Mouse (Mus musculus) heart, postnatal 0 days (tissue): Measurements from ENCODE around the gene Top2b. TPM values are rescaled to one million over a fixed set of nuclear protein-coding genes. Genes with fewer than 3 reads are reported as not detected.
A peak's percentile ranks its signal among the peaks of the same experiment; 100 is the strongest.

Source experiments
- ATAC-seq: fragments of 200-750 bp; cut with Nextera tagmentation; 2 replicates; pipeline ENCODE4 v1.8.0; 2017; ENCODE audit warnings: low read depth, moderate number of reproducible peaks, moderate library complexity; ENCODE audit not compliant: insufficient read depth
- DNase-seq: peaks from one replicate; pipeline ENCODE4 v3.0.0-alpha.2; 2016; ENCODE audit warnings: low spot score
- H3K27ac ChIP-seq: fragments of 300-500 bp; sonication (generic); 2 replicates; pipeline ENCODE4 v1.5.1; 2014; ENCODE audit warnings: low read depth, mild to moderate bottlenecking
- H3K27me3 ChIP-seq: fragments of 300-500 bp; sonication (generic); 2 replicates; pipeline ENCODE4 v1.6.1; 2014; ENCODE audit warnings: low read length, mixed read lengths; ENCODE audit not compliant: control insufficient read depth, insufficient read depth
- H3K36me3 ChIP-seq: fragments of 300-500 bp; sonication (generic); replicated peaks from 2 replicates; pipeline ENCODE4 v1.6.1; 2014; ENCODE audit warnings: low read length, mixed read lengths; ENCODE audit not compliant: control insufficient read depth, insufficient read depth
- H3K4me1 ChIP-seq: fragments of 300-500 bp; sonication (generic); 2 replicates; pipeline ENCODE4 v1.6.1; 2014; ENCODE audit warnings: antibody characterized with exemption; ENCODE audit not compliant: control insufficient read depth, insufficient read depth
- H3K4me2 ChIP-seq: fragments of 300-500 bp; sonication (generic); 2 replicates; pipeline ENCODE4 v1.6.1; 2014; ENCODE audit warnings: low read depth, mild to moderate bottlenecking, low read length, moderate library complexity
- H3K4me3 ChIP-seq: fragments of 300-500 bp; sonication (generic); 2 replicates; pipeline ENCODE4 v1.5.1; 2014; ENCODE audit warnings: low read depth, low read length
- H3K9ac ChIP-seq: fragments of 300-500 bp; sonication (generic); replicated peaks from 2 replicates; pipeline ENCODE4 v1.6.1; 2014; ENCODE audit warnings: low read depth, low read length, mixed read lengths
- H3K9me3 ChIP-seq: fragments of 300-500 bp; sonication (generic); replicated peaks from 2 replicates; pipeline ENCODE4 v1.6.1; 2016; ENCODE audit warnings: low read length; ENCODE audit not compliant: control insufficient read depth
- CTCF ChIP-seq: IDR thresholded peaks from 2 replicates; pipeline ENCODE4 v1.5.1; 2016; ENCODE audit warnings: antibody characterized with exemption, control low read depth, low read depth
- EP300 ChIP-seq: IDR thresholded peaks from 2 replicates; pipeline ENCODE4 v1.6.1; 2016; ENCODE audit warnings: antibody characterized with exemption, low read depth
- WGBS: fragments of 180-500 bp; shearing (Covaris S2); extraction: QIAGEN DNeasy Blood & Tissue Kit; methylation state at CpG from one replicate; pipeline ENCODE4 v1.1.7; 2014; 5-methylcytosine and 5-hydroxymethylcytosine counted together
- polyA plus RNA-seq: library from polyadenylated mRNA; unstranded; fragments of >200 nt; fragmentation: Nextera tagmentation; extraction: Ambion mirVana; gene quantifications from 2 replicates; pipeline ENCODE4 v1.2.1, GENCODE M21; 2015
- total RNA-seq: library from RNA; depleted of rRNA; stranded (reverse); fragments of >200 nt; gene quantifications from 2 replicates; pipeline ENCODE4 v1.2.3, GENCODE M21; 2014; ENCODE audit warnings: low replicate concordance

Gene Top2b
- total and polyA plus RNA-seq, 2 experiments from 2014 or later = 19.8 to 36.2 TPM

DNA sequence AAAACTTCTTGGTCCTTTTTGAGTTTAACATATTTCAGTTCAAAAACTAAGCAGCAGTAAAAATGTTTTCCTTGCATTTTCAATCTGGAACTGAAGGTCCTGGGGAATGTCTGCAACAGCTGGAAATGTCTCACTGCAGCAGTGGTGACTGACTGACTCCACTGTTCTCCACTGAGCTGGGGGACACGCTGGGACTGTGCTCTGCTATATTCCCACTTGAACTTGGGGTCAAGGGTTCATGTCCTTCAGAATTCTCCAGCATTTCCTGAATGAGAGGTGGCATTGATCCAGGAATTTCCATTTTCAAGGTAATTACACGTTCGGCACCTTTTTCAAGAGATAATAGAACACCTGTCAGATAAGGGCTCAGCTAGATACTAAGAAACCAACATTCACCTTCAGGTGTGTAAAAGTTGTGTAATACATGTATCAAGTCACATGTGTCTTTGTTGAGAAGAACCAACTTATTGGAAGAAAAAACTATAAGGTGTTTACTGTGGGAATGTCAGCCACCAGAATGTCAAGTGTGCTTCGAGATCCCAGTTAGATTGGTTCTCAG lies 67.0 kb downstream of the Top2b start:
- DNase-seq (no peak), ATAC-seq (no peak)
- peaks cover 55% of the 10 kb centered on the region for H3K36me3 ChIP-seq
- H3K9ac ChIP-seq = no peak overlapping the region
- 51% methylated on average over 4 of the region's 4 CpGs for WGBS
- TF ChIP-seq CTCF (no peak), EP300 (no peak)
- H3K4me1 ChIP-seq = peaks cover 6% of the 10 kb centered on the region; the same call in 1 of the 2 replicates
- H3K4me3 ChIP-seq = no peak overlapping the region
- no peaks in the 10 kb centered on the region for H3K9me3 ChIP-seq
- H3K27ac ChIP-seq = peak overlapping the region; percentile 89
- no peak overlapping the region for H3K4me2 ChIP-seq
- H3K27me3 ChIP-seq = no peaks in the 10 kb centered on the region

DNA sequence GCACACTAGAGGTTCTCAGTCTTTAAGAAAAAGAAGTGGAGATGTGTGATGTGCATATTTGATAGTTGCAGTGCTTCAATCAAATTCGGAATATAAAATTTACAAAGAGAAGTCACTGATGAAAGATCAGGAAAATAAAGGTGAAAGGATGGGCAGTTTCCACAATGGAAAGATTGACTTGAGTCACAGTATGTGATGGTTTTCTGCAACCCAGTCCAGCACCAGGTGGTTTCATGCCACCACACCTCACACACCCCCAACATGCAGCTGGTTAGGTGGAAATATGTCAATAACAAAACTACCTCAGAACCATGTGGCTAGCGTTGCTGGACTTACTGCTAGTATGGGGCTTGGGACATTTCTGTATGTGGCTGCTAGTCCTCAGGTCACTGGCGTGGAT lies 67.6 kb downstream of the Top2b start:
- Histone ChIP-seq H3K4me2 (no peak overlapping the region), H3K9me3 (no peaks in the 10 kb centered on the region), H3K4me1 (peaks cover 6% of the 10 kb centered on the region; the same call in 1 of the 2 replicates), H3K4me3 (no peak overlapping the region), H3K9ac (no peak overlapping the region), H3K27ac (peak overlapping the region; percentile 89), H3K36me3 (peaks cover 59% of the 10 kb centered on the region), H3K27me3 (no peaks in the 10 kb centered on the region)
- TF ChIP-seq EP300 = no peak
- no peak for TF ChIP-seq CTCF
- DNase-seq (no peak), ATAC-seq (no peak)
- WGBS = 57% methylated on average over 3 of the region's 3 CpGs

DNA sequence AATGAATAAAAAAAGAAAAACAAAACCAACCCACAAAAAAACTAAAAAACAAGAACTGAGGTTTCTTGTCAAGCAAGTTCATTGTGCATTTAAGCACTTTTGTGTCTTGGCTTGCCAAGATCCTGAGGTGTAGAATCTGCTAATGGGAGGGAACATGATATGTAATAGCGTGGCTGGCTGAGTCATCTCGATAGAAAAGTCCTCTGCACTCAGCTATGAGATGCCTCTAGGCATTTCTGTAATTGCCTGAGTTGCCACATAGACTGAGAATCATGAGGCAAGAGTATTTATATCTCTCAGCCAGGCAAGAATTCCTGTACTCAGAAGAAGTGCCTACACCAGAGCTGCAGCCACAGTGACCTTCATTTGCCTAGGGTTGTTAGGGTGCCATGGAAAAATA lies 68.2 kb downstream of the Top2b start:
- 21% methylated on average over 2 of the region's 2 CpGs for WGBS
- peaks cover 64% of the 10 kb centered on the region for H3K36me3 ChIP-seq

DNA sequence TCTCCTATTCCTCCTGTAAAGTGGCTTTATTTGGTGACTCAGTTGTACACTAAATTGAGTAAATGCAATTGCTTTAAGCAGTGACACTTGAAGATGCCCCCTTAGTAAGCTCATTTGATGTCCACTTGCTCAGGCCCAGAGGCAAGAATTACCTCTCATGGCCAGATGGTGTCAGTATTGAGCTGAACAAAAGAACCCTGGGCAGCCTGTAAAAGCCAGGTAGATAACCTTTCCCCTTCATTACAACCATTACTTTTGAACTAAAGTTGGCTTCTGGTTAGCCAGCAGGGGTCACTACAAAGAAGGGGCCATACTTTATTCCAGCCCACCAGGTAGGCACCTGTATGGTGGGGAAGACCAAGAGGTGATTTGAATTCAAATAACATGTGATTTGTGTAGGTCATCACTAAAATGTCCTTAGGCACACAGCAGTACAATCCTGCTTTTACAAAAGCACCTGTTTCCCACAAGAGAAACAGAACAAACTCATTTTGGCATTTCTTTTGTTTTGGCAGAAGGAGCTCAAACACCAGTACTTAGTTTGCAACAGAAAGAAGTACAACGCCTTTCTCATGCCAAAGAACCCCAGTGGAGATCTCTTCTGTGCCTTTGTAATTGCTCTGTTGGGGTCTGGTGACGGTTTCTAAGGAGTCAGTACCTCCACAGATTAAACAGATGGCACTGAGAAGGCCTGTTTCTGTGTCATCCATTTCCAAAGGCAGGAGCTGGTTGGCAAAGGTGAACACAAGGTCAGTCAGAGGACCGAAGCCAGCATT lies 69.6 kb downstream of the Top2b start:
- no peak overlapping the region for H3K9ac ChIP-seq
- no peak overlapping the region for H3K4me2 ChIP-seq
- DNase-seq (peak; percentile 71), ATAC-seq (peak; percentile 59)
- TF ChIP-seq EP300 = no peak
- TF ChIP-seq CTCF = peak; percentile 83
- peak overlapping the region; percentile 89 for H3K27ac ChIP-seq
- H3K4me1 ChIP-seq = peaks cover 6% of the 10 kb centered on the region; the same call in 1 of the 2 replicates
- peaks cover 55% of the 10 kb centered on the region for H3K36me3 ChIP-seq
- WGBS = 72% methylated on average over 3 of the region's 3 CpGs
- H3K9me3 ChIP-seq = no peaks in the 10 kb centered on the region
- H3K4me3 ChIP-seq = no peak overlapping the region
- no peaks in the 10 kb centered on the region for H3K27me3 ChIP-seq

More for the DNA sequence above, 68.2 kb downstream of the Top2b start:
- peak; percentile 75 for DNase-seq
- Histone ChIP-seq H3K4me1 (peaks cover 6% of the 10 kb centered on the region; the same call in 1 of the 2 replicates), H3K9me3 (no peaks in the 10 kb centered on the region), H3K4me3 (no peak overlapping the region), H3K9ac (no peak overlapping the region), H3K27me3 (no peaks in the 10 kb centered on the region), H3K4me2 (no peak overlapping the region), H3K27ac (peak overlapping the region; percentile 89)
- no peak for TF ChIP-seq EP300
- no peak for TF ChIP-seq CTCF
- peak; percentile 86 for ATAC-seq

DNA sequence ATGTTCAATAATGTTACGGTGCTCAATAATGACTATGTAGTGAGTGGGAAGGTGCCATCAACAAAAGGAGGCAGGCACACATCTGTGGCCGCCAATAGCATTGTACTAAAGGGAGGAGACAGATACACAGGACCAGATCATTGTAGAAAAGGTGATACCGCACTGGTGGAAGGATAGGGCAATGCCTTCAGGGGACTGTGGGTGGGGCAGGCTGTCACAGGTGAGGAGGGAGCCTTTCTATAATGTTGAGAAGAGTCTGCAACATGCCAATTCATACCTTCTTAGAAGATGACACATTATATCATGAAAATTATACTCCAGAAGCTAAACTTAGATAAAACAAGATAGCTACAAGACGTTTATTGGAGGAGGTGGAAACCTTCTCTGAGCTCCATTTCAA lies 72.4 kb downstream of the Top2b start:
- no peaks in the 10 kb centered on the region for H3K27me3 ChIP-seq
- peaks cover 39% of the 10 kb centered on the region for H3K36me3 ChIP-seq
- peaks cover 6% of the 10 kb centered on the region; the same call in 1 of the 2 replicates for H3K4me1 ChIP-seq
- DNase-seq (no peak), ATAC-seq (no peak)
- no peak overlapping the region for H3K27ac ChIP-seq
- no peak overlapping the region for H3K9ac ChIP-seq
- no peak overlapping the region for H3K4me2 ChIP-seq
- TF ChIP-seq CTCF (no peak), EP300 (no peak)
- 84% methylated on average over 4 of the region's 4 CpGs for WGBS
- H3K9me3 ChIP-seq = no peaks in the 10 kb centered on the region
- H3K4me3 ChIP-seq = no peak overlapping the region
